Mouse (Mus musculus): Measurements from ENCODE around the gene Wasl.
A peak's percentile ranks its signal among the peaks of the same experiment; 100 is the strongest.

The Wasl gene

DNA sequence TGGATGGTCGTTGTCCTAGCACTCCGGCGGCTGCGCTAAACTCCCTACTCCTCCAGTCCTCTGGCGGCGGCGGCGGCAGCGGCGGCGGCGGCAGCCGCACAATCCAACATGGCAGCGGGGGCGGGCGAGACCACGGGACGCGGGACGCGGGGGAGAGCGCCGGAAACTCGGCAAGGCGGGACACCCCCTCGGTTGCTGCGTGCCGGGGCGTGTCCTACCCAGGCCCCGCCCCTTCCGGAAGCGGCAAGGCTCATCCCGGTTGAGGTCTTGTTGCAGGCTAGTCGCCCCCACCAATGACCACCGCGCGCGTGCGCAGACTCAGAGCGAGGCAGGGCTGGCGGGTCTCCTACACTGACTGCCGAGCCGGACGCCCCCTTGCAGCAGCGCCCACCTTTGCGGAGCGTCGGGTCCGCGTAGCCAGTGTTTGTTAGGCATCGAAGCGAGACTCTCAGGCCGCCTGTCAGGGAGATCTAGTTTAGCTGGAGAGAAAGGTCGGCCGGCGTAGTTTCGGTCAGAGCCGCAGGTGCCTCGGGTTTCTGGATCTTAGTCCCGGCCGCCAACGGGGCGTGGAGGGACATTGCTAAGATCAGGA, at the start of gene Wasl:
Wasl (minus strand) TSS at position 143 of the 592 bp plus-strand sequence.
- peak; percentile 86 to 95 for DNase-seq (ENCODE audit: low read depth in 1 of 2, low spot score in 2 of 2)

DNA sequence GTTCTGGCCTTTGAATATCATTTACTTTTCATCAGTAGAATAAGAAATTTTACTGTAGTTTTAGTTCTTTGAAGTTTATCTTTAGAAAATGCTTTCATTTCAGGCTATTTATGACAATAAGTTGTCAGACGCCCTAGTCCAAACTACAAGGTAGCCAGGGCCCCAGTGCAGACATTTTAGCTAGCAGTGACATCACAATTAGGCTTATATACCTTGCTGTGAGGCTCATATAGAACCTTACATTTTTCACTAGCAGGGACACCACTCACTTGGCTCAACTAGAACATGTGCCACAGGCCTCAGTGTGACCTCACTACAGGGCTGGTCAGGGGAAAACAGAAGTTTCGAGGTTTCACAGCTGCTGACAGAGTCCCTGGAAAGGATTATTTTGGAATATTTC, 42.7 kb upstream of the Wasl start:
- no peak for DNase-seq (ENCODE audit: low read depth in 1 of 2, low spot score in 2 of 2)

DNA sequence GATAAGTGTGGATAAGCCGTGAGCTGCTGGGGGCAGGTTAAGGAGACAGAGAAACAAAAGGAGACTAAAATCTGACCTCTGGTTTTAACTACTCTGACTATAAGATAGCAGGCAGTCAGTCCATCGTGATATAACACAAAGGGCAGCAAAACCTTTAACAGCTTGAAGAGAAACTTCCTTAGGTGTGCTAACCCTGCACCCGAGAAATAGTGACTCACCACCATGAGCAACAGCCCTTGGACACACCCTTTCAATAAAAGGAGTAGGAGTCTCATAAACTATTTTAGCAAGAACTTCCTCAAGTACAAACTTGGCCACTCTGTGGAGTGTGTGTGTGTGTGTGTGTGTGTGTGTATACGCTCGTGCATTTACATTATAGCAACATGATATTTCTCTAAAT, 42.3 kb upstream of the Wasl start:
- DNase-seq (ENCODE audit: low read depth in 1 of 2, low spot score in 2 of 2) = no peak

DNA sequence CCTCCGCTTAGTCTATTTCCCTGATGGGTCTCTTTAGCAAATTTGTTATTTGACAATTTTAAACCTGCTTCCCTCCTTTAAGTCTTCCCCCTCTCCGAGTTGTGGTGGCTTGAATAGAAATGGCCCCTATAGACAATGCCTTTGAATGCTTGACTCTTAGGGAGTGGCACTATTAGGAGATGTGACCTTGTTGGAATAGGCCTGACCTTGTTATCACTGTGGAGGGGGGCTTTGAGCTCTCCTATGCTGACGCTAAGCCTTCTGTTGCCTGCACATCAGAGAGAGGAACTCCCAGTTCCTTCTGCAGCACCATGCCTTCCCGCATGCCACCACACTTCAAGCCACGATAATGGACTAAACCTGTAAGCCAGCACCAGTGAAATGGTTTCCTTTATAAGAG, 32.4 kb upstream of the Wasl start:
- DNase-seq (ENCODE audit: low read depth in 1 of 2, low spot score in 2 of 2) = no peak

DNA sequence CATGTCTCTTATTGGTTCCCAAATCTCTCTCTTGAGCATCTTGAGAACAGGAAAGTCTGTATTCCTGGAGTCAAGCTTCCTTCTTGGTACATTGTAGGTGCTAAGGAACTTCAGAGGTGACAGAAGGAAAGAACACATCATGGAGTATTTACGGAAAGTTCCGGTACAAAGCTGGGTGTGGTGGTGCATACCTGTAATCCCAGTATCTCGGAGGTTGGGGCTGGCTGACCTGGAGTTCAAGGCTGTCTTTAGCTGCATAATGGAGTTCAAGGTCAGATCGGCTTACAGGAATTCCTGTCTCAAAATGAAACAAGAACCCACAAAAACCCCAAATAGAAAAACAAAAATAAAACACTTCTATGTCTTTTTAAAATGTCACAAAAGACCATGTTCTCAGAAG, 31.3 kb upstream of the Wasl start:
- DNase-seq (ENCODE audit: low read depth in 1 of 2, low spot score in 2 of 2) = no peak

DNA sequence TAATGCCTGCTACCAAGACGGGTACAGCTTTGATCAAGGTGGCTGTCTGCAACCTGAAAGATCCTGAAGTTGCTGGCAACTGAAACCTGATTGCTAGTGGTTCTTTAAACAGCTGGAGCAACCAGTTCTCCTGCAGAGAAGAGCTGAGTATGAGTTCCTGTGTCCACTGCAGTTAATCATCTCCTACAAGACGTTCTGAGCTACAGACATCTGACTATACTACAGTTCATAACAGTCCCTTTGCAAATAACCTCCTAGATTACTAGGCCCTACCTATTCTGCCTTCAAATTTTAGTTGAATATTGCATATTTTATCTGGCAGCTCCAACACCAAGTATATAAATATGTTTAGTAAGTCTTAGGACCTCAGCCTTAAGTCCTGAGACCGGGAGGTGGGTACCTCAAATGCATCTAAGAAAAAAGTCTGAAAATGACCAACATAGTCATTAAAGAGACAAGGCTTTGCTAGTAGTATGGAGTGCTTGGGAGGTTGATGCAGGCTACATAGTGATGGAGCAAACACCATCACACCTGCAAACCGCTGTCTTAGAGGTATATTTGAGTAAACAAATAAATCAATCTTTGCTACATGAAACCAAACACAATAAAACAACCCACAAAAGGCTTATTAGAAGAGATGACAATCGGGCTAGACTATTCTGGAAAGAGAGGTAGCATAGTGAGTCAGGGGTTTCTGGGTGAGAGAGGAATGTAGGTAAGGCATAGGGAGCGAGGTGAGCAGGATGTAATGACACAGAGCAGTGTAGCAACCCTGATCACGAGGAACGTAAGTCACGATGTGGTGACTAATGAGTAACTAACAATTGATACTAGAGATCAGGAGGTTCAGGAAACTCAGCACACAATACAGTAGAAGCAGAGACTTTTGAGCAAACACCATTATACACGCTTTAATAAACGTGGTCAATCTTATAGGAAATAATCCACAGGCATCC, 29.9 kb upstream of the Wasl start:
- no peak for DNase-seq (ENCODE audit: low read depth in 1 of 2, low spot score in 2 of 2)

DNA sequence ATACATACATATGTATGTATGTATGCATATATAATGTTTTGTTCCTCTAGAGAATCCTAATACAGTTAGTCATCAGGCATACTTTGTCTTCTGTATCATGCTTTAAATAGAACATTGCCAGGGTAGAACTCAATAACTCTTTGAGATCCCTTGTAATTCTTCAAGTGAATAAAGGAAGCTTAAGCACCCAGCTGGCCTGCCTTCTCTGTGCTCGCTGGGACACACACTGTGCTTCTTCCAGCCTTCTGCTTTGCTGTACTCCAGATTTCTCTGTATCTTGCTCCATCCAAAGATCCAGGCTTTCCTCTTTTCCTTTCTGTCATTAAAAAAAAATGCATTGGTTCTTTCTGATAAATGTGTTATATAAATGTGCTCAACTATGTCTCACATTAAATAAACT, 23.1 kb upstream of the Wasl start:
- no peak for DNase-seq (ENCODE audit: low read depth in 1 of 2, low spot score in 2 of 2)

DNA sequence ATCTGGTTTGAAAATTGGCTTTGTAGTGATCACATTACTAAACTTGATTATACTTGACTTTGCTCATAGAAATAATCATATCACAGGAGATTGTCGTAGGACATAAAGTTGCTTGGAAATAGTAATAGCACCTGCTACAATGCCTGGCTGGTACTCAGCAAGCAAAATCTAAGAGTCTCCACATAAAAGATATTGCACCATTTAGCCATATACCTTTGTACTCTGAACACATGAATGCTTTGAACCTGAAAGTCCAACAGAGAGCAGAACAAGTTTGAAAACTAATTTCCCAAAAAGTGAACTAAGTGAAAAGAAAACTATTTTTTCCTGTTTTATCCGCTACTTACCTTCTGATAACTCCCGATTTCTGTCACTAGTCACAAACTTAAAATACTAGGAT, 18.3 kb upstream of the Wasl start:
- no peak for DNase-seq (ENCODE audit: low read depth in 1 of 2, low spot score in 2 of 2)

DNA sequence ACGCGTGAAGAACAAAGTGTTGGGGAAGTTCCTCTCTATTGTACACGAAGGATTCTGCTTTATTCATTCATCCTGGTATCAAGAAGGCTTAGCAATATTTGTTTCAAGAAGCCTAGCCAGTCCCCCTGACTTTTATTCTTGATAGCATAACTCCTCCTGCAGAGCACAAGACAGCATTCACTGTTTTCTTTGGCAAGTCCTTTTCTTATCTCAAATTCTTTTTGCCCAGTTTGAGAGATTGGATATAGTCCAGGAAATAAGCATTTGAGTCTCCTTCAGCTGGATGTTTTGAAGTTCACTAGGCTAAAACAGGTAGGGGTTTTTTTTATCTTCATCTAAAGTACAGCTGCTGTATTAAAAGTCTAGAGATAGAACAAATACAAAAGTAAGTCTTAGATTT, 3.0 kb upstream of the Wasl start:
- DNase-seq (ENCODE audit: low read depth in 1 of 2, low spot score in 2 of 2) = no peak

DNA sequence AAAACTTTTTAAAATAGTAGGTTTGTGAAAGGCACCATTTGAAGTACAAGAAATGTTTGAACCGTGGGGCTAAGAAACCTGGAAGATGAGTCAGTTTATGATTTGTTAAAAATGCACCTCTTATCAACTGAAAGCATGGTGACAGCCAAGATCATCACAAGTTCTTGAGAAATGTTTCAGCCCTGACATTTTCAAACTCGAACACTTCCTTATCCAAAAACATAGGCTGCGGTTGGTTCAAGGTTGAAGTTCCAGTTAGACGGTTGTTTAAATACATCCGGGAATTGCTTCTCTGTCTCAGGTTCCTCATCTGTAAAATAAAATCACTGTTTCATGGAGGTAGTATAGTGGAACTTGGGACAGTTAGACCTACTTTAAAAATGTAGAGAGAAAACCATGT, 1.4 kb upstream of the Wasl start:
- no peak for DNase-seq (ENCODE audit: low read depth in 1 of 2, low spot score in 2 of 2)

DNA sequence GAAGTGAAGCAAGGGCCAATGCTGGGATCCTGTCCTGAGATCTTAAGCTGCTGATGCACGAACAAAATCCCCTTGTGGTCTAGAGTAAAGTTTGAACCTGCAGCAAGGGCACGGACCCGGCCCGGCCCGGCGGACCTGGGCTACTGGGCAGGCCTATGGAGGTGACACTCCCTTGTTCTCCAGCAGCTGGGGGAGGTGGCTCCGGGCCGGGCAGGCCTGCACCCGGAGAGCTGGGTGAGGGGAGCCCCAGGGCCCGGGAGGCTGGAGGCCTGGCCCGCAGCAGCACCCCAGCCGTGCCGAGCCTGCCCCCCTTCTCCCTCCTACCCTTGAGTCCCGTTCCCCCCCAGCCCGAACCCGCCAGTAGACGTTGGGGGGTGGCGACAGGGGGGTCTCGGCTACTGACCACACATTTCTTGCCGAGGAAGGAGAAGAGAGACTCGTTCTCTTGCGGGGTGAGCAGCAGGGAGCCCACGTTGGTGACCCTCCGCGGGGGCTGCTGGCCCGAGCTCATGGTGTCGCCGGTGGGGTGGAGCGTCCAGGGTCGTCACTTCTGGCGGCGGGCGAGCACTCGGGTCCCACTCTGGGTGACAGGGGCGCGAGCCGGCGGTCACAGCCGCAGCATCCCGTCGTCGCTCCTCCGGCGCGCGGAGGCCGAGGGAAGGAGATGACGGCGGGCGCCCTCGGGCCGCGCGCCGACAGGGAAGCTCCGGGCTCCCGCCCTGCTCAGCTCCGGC, 509 bp downstream of the Wasl start:
- DNase-seq (ENCODE audit: low read depth in 1 of 2, low spot score in 2 of 2) = peak in 1 of 2 experiments; percentile 36

DNA sequence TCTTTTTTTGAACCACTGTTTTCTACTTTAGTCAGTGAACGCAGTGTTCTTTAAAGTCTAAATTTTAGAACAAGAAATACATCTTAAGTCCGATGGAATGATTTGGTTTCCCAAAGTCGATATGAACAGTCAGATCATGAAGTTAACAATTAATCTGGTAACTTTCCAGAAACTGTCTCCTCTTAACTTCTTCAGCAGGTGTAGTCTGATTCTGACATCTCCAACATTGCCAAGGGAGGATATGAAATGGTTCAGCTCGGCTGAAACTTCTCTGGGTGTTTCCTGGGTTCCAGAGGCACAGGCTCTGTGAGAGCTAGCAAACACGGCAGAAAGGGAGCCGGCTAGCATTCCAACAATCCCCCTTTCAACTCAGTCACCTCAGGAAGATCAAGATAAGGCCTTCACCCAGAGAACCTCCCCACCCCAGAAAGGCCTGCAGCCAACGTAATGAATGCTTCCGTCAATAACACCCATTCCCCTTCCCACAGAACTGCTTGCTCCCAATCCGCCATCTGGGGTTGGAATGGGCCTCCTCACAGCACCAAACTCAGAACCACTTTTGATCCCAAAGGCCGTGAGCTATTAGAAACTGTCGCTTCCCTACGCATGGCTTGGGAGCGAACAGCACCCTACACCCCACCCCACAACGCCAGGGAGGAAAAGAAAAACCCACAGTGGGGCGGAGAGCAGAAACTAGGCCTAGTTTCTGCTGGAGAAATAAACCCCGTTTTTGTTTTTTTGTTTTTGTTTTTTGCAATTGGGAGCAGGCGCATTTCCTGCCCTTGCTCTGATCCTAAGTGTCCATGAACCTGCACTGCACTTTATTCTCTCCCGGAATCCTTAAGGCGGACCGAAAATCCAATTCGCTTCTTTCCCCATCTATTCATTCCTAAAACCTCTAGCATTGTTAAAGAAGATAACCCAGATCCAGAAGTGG, 1.3 kb downstream of the Wasl start:
- DNase-seq (ENCODE audit: low read depth in 1 of 2, low spot score in 2 of 2) = no peak

DNA sequence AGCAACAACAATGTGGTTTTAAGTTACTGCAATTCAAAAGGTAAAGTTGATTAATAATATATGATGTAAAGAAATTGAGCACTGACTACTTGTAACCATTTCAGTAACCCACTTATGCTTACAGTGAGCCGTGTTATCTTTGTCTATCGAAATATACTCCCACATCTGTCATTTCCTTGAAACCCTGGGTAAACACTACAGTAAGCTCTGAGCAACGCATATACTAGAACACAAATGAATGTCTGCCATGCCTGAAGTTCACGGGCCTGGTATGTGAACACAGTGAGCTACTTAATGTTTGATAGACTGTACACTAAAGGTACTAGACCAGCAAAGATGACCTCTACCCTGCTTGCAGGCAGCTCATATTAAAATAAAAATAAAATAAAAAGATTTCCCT, 2.3 kb downstream of the Wasl start:
- DNase-seq (ENCODE audit: low read depth in 1 of 2, low spot score in 2 of 2) = no peak

DNA sequence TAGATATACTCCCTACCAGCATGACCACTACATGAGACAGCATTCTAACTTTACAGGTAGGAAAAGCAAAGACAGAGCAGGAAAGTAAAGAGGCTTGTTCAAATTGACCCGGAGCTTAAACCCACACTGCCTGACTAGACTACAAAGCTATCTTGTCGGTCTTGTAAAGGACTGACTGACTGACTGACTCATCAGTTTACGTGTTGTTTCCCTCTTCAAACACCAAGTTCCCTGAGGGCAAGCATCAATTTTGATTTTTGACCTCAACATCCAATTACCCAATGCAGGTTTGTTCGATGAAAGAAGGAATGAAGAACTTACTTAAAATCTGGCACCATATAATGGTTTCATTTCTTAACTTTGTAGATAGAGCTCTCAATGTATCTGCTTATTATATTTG, 2.9 kb downstream of the Wasl start:
- DNase-seq (ENCODE audit: low read depth in 1 of 2, low spot score in 2 of 2) = no peak

DNA sequence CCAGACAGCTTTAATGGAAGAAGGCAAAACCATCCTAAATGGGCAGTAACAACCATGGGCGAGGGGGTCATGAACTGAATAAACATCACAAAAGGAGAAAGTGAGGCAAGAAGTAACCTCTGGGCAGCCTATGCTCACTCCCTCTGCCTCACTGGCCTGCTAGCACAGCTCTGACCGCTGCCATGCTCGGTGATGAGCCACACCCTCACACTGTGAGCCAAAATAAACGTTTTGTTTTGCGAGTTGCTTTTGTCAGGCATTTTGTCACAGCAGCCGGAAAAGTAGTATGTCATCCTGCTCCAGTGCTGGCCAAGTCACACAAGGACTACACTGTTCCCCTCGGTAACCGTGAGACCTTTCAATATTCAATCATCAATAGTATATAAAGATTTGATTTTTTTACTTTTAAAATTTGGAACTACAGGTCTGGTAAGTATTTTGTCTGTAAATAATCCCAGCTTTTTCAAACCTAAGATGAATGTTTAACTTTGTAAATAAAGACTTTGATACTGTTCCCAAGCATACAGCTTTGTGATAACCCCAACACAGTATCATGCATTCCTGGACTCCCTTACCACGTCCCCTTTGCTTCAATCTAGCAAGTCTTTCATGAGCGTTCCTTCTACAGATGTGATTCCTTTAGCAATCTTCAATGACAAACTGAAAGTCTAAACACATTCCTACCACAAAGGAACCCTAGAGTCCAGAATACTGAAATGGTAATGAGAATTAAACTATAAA, 7.0 kb downstream of the Wasl start:
- no peak for DNase-seq (ENCODE audit: low read depth in 1 of 2, low spot score in 2 of 2)

DNA sequence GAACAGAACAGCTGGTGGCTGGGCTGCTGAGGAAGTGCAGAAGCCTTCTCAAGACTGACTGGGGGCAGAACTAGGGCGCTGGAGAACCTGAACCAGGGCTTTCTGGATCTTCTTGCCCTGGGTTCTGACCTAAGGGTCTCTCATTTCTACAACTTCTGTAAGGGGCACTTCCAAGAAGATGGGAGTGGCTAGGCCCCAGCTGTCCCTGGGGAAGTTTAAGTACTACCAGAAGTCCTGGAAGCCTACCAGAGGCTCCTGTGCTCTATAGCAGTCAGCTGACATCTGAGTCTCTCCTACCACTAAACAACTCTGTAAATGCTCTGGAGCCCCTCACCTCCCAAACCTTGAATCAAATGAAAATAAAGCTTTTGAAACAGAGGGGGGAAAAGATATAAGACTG, 8.7 kb downstream of the Wasl start:
- DNase-seq (ENCODE audit: low read depth in 1 of 2, low spot score in 2 of 2) = no peak

DNA sequence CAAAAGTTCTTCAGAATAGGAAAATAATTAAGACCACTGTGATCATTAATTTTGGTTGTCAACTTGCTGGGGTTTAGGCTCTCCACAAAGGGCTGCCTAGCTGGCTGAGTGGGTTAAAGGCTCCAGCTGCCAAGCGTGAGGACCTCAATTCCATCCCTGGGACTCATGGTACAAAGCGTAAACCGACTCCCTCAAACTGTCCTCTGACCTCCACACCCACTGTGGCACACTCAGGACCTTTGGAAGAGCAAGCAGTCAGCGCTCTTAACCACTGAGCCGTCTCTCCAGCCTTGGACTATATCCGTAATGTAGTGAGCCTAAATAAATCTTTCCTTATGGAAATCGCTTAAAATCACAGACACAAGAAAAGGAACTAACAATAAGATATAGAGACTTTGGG, 13.3 kb downstream of the Wasl start:
- no peak for DNase-seq (ENCODE audit: low read depth in 1 of 2, low spot score in 2 of 2)

DNA sequence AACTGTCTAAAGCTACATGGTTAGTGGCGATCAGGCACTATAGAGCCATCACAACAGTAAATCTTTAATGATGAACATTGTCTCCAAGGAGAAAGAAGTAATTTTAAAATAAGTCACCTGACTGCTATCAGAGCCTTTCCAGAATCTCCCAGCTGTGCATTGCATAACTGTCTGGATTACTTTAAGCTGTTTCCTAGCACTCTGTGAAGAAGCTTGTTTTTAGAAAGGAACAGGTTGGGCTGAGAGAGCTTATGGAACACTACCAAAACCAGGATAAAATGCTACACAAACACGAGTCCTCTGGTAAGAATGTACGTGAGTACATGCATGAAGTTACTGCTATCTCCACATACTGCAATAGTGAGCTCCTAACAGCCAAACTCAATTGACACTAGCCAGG, 14.1 kb downstream of the Wasl start:
- no peak for DNase-seq (ENCODE audit: low read depth in 1 of 2, low spot score in 2 of 2)

DNA sequence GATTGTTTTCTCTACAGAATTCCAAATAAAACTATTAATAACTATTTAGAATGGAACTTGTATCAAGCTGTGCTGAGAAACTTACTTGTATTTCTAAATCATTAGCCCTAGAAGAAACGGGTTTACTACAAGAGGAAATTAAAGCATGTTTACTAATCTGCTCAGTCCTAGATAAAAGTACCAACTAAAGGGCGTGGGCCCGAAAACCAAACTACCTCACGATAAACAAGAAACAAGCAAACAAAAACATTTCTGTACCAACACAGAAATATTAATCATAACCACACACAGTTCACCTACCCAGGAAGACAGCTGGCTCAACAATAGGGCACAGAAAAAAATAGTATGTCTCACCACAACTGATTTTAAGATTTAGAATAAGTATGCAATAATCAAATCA, 16.4 kb downstream of the Wasl start:
- no peak for DNase-seq (ENCODE audit: low read depth in 1 of 2, low spot score in 2 of 2)

DNA sequence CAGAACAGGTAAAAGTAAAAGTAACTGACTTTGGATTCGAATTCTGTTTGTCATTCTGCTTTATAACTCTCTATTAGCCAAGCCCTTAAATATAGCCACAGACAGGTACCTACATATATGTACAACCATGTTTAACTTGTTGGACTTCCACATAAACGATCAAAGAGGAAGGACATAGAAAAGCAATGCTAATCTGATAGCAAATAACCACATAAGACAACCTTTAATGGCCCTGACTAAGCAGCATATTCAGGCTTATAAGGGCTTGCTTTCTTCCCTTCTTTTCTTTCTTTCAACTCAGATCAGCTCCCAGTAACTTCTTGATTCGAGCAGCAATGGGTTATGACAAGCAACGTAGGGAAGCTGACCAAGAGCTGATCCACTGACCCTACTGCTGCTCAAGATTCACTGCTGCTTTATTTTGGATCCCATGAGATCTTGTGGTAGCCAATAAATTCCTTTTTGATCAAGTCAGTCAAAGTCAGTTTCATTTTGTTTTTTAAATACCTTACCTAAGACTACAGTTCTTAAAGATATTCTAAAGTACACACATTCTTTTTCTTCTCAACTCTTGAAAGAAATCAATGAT, 17.6 kb downstream of the Wasl start:
- DNase-seq (ENCODE audit: low read depth in 1 of 2, low spot score in 2 of 2) = no peak

All from monocyte, adult 2 months (primary cell).